Mouse (Mus musculus) CD4-positive, CD25-positive, alpha-beta regulatory T cell, adult 4 months (primary cell): ENCODE measurements at regions not wholly inside any gene's neighbourhood (a gene's known extent, or its start where the extent isn't known, plus 50 kb on each side); places are given as distances from the start of the nearest gene placed in this dataset.

Experiments
- ATAC-seq: one replicate; pipeline ENCODE4 v1.8.0; 2017

- no peak for ATAC-seq
Measured at GRCm38 (mm10) chr11:86881710-86882109, 74.2 kb upstream of the Dhx40 start.

GRCm38 (mm10) chr11:86879356-86879905 is 71.9 kb upstream of the Dhx40 start:
- ATAC-seq: no peak

GRCm38 (mm10) chr11:86878327-86879065 is 71.0 kb upstream of the Dhx40 start:
- no peak for ATAC-seq

GRCm38 (mm10) chr11:86876509-86876908 is 69.0 kb upstream of the Dhx40 start:
- no peak for ATAC-seq

GRCm38 (mm10) chr11:86875738-86876137 is 68.2 kb upstream of the Dhx40 start:
- ATAC-seq: no peak

- no peak for ATAC-seq
Measured at GRCm38 (mm10) chr11:86874666-86875295, 67.2 kb upstream of the Dhx40 start.

- no peak for ATAC-seq
Measured at GRCm38 (mm10) chr11:86873406-86873700, 65.8 kb upstream of the Dhx40 start.

GRCm38 (mm10) chr11:86872537-86873405 is 65.2 kb upstream of the Dhx40 start:
- peak; percentile 23 for ATAC-seq

- ATAC-seq: no peak
Measured at GRCm38 (mm10) chr11:86871782-86872181, 64.2 kb upstream of the Dhx40 start.

GRCm38 (mm10) chr11:86870486-86871165 is 63.1 kb upstream of the Dhx40 start:
- no peak for ATAC-seq

- ATAC-seq: no peak
Measured at GRCm38 (mm10) chr11:86866931-86867330, 59.4 kb upstream of the Dhx40 start.

- ATAC-seq: no peak
Measured at GRCm38 (mm10) chr11:86859864-86860528, 52.5 kb upstream of the Dhx40 start.

- ATAC-seq: no peak
Measured at GRCm38 (mm10) chr11:86859236-86859817, 51.8 kb upstream of the Dhx40 start.

GRCm38 (mm10) chr11:86858211-86858610 is 50.7 kb upstream of the Dhx40 start:
- no peak for ATAC-seq
